Mouse (Mus musculus): ENCODE data around the gene Carm1.
"Not testable (repeated sequence)": the region's sequence is repeated elsewhere in the genome, so short reads cannot be mapped to it uniquely, and the experiment has no call there.

Gene Carm1

GRCm38 (mm10) chr9:21537009-21537408 lies 9.7 kb upstream of the Carm1 start:
- no peak for DNase-seq (ENCODE audit: low spot score in 2 of 2)

- no peak for DNase-seq (ENCODE audit: low spot score in 2 of 2)
Measured at GRCm38 (mm10) chr9:21539981-21540753, 6.5 kb upstream of the Carm1 start.

- not testable (repeated sequence) for DNase-seq (ENCODE audit: low spot score in 2 of 2)
Measured at GRCm38 (mm10) chr9:21542001-21542400, 4.7 kb upstream of the Carm1 start.

GRCm38 (mm10) chr9:21545351-21545915 lies 1.3 kb upstream of the Carm1 start:
- peak in 1 of 2 experiments; percentile 14 for DNase-seq (ENCODE audit: low spot score in 2 of 2)

- peak; percentile 99 for DNase-seq (ENCODE audit: low spot score in 2 of 2)
Measured at GRCm38 (mm10) chr9:21545916-21546788, 542 bp upstream of the Carm1 start.

DNA sequence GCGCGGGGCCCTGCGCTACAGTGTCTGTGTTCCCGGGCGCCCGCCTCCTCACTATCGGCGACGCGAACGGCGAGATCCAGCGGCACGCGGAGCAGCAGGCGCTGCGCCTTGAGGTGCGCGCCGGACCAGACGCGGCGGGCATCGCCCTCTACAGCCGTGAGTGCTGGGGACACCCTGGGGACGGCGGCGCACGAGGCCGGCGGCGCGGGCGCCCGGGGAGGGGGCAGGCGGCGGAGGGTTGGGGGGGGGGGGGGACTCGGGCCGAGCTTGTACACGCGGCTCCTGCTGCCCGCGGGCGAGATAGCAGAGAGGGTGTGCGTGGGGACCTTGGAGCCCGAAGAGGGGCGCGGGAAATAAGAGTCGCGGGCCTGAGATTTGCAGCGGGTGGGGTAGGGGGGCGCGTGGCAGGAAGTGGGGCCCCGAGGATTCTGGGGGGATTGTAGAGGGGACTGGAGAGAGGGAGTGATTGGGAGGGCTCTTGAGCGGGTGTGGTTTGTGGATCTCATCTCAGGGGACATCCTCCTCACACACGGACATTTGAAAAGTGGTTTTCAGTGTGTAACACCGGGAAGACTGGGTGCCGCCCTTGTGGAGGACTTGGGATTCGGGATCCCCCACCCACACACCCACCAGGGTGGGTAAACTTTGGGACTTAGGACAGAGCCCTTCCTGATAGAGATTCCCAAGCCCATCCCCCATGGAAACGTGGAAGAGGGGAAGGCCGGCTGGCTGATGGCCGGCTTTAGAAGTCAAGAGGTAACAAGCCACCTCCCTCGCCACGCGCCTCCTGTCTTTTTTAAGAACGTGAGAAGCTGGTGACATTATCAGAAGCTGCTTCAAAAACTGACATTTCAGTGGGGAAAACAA lies 614 bp downstream of the Carm1 start:
- DNase-seq (ENCODE audit: low spot score in 2 of 2): peak; percentile 36 to 40

DNA sequence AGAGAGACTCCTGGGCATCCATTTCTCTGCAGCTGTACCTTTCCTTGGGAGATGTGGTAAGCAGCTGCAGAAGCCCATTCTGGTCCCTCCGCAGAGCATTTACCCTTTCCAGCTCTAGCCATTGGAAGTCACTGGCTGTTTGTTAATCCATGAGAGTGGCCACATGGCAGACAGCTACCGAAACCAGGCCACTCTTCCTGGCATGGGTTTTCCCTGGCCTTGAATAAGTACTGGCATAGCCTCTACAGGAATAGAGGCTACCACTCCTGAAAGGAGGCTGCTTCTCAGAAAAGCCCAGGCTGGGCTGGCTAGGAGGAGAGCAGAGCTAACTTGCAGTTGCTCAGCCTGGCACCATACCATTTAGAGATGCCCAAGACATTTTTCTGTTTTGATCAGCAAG lies 4.4 kb downstream of the Carm1 start:
- no peak for DNase-seq (ENCODE audit: low spot score in 2 of 2)

- no peak for DNase-seq (ENCODE audit: low spot score in 2 of 2)
Measured at GRCm38 (mm10) chr9:21553607-21554273, 7.0 kb downstream of the Carm1 start.

DNA sequence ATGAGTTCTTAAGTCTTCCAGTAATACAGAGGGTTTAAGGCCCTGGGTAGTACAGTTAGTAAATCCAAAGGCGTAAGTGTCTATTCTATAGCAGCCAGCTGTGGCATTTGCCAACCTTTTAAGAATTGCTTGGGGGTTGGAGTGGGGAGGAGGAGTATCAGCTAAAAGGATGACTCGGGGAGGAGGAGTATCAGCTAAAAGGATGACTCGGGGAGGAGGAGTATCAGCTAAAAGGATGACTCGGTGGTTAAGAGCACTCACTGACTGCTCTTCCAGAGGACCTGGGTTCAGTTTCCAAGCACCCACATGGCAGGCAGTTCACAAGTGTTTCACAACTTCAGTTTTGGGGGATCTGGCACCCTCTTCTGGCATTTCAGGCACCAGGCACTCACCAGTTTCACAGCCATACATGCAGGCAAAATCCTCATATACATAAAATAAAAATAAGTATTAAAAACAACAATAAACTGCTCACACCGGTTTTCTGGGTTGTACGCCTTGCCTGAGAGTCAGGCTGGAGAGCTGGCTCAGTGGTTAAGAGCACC lies 8.6 kb downstream of the Carm1 start:
- no peak for DNase-seq (ENCODE audit: low spot score in 2 of 2)

- DNase-seq (ENCODE audit: low spot score in 2 of 2): no peak
Measured at GRCm38 (mm10) chr9:21556996-21557395, 10.3 kb downstream of the Carm1 start.

DNA sequence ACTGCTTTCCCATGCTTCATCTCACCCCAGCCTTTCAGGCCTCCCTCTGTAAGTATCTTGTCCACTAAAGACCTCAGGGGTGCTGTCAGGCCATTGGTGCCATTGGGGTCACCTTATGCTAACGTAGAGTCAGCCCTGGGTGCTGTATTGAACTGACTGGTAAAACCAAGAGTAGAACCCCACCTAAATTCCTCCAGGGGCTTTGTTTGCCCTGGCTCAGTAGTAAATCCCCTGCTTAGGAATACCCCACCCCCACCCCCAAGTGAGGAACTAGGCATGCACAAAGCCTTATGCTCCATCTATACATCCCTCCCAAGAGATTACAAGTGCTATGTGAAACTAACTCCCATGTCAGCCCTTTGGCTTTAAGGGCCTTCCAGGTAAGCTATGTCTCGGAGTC lies 10.9 kb downstream of the Carm1 start:
- DNase-seq (ENCODE audit: low spot score in 2 of 2): no peak

GRCm38 (mm10) chr9:21558366-21558765 lies 11.7 kb downstream of the Carm1 start:
- no peak for DNase-seq (ENCODE audit: low spot score in 2 of 2)

DNA sequence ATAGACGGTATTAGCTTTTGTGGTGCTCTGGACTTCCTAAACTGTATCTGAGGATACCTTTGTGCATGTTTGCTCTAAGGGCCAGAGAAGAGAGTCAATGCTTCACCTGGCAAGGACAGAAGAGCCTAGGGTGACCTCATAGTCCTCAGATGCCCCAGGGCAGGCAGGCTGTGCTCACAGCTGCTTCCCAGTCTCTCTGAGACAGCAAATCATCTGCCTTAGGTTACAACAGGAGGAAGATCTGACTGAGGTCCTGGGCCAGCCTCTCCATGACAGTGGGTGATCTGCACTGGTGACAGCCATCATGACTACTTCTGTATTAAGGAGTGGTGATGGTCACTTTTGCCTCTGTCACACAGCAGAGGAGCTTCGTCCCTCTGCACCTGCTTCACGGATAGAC lies 12.5 kb downstream of the Carm1 start:
- no peak for DNase-seq (ENCODE audit: low spot score in 2 of 2)

DNA sequence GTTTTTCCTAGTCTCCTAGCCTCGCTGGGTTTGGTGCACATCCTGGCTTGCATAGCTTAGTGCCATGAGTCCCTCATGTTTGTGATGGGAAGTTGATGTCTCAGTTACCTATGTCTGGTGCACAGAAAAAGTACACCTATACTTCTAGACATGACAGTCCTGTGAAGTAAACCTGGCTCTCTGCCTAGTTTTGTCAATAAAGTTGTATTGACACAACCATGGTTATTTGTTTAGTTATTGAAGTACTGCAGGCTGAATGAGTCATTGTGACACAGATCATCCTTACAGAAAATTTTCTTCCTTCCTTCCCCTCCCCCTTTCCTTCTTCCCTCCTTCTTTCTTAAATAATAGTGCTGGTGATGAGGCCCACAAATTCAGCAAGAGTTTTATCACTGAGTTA lies 17.7 kb downstream of the Carm1 start:
- DNase-seq (ENCODE audit: low spot score in 2 of 2): no peak

- no peak for DNase-seq (ENCODE audit: low spot score in 2 of 2)
Measured at GRCm38 (mm10) chr9:21565004-21565586, 18.4 kb downstream of the Carm1 start.

GRCm38 (mm10) chr9:21566538-21566937 lies 19.8 kb downstream of the Carm1 start:
- DNase-seq (ENCODE audit: low spot score in 2 of 2): no peak

GRCm38 (mm10) chr9:21567051-21567450 lies 20.4 kb downstream of the Carm1 start:
- DNase-seq (ENCODE audit: low spot score in 2 of 2): no peak

DNA sequence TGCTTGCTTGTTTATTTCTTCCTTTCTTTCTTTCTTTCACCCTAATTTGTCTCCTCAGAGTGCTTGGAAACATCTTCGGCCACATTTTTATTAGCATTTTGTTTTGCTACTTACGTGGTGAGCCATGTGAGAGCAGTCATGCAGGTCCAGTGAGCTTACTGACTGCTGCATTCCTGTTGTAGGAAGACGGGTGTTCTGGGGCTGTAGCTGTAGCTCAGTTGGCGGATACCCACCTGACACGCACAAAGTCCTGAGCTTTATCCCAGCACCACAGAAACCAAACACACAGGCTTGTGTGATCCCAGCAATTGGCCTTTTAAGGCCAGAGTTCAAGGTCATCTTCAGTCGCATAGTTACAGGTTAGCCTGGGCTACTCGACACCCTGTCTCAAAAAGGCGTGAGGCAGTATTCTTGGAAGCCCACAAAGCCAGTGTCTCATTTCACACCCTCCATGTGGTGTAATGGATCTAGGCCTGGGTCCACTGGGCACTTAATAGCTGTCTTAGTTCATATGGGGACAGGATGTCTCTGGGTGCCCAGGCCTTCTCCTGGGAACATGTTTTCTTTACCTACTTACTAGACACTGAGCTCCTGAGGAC lies 22.1 kb downstream of the Carm1 start:
- no peak for DNase-seq (ENCODE audit: low spot score in 2 of 2)

DNA sequence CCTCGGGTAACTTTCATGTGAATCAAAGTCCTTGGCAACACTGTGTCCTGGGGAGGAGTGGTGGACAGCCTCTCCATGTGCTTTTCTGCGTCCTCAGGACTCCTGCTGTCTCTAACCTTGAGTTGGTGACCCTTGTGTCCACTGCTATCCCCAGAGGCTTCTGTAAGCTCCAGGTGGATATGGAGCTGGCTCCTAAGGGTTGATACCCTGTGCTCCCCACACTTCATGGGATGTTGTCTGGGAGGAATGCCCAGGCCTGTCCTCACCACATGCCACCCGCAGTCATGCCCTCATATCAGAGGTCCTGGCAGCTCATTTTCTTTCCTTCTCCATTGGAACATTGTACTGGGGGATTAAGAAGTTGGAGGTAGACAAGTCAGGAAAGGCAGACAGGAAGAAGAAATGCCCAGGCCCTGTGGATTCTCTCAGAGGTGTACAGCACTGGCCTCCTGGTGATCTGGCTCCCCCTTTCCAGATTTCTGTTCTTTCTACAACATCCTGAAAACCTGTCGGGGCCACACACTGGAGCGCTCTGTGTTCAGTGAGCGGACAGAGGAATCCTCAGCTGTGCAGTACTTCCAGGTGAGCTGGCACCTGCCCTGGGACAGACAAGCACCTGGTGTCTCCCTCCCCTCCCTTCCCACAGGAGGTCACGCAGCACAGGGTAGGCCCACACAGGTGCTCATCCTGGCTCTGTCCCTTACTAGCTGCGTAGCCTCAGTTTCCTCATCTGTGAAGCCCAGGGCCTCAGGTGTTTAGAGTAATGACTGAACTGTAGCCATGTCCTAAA lies 27.5 kb downstream of the Carm1 start:
- DNase-seq (ENCODE audit: low spot score in 2 of 2): no peak

All from urinary bladder, adult 18-20 months (tissue).